Mouse (Mus musculus): ENCODE measurements around the gene Rcor2. TPM values are rescaled to one million over a fixed set of nuclear protein-coding genes. Genes with fewer than 3 reads are reported as not detected.

Gene Rcor2
- polyA plus RNA-seq, 1 experiment, result 19.6 TPM

DNA sequence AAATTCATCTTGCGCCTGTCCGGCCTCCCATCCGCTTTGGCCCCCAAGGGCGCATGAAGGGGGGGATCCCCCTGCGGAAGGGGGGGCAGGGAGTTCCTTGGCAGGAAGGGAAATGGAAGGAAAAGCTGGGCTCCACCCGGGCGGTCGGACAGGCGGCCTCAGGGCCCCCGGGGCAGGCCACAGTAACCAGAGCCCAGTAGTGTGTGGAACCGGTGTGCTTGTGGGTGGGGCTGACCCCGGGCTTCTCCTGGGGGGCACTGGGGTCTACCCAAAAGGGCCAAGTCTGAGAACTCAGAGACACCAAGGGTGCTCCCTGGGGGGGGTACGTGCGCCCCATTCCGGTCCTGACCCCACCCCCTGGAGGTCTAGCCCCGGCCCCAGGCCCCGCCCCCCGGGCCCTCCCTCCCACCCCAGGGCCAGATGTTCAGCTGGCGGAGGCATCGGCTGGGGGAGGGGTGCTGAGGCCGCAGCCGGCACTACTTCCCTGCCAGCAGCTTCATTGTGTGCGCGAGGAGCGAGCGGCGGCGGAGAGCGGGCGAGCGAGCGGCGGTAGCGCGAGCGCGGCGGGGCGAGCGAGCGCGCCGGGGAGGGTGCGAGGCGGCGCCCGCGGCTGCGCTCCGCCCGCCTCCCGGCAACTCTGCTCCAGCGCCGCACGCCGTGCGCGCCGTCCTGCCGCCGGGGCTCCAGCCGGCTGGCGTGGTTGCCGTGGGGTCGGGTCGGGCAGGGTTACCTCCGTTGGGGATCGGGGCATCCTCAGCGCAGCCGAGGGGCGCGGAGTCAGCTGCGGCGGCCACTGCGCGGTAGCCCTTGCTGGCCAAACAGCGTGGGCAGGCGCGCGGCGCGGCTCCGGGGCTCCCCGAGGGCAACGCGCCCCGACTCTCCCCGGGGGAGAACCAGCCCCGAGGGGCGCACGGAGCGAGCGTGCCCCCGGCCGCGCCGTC is 926 bp downstream of the Rcor2 start:
- TF ChIP-seq POLR2A (IDR thresholded peaks at IDR 0.05; ENCODE audit: borderline replicate concordance, control insufficient read depth, low read depth, low read length) (peak; percentile 34; the same call in 1 of the 2 replicates), CTCF (IDR thresholded peaks at IDR 0.05; ENCODE audit: control insufficient read depth, insufficient read depth, low read length) (no peak)
- Histone ChIP-seq H3K27ac (ENCODE audit: control insufficient read depth, insufficient read depth, low read depth, low read length, poor library complexity) (peak overlapping the region; percentile 54; the same call in 1 of the 2 replicates), H3K4me3 (replicated peaks; ENCODE audit: control insufficient read depth, low read depth, low read length) (peak overlapping the region; percentile 53), H3K4me1 (ENCODE audit: control insufficient read depth, insufficient read depth, low read length) (no peaks in the 10 kb centered on the region)
- WGBS, result 1% methylated on average over 86 of the region's 97 CpGs

DNA sequence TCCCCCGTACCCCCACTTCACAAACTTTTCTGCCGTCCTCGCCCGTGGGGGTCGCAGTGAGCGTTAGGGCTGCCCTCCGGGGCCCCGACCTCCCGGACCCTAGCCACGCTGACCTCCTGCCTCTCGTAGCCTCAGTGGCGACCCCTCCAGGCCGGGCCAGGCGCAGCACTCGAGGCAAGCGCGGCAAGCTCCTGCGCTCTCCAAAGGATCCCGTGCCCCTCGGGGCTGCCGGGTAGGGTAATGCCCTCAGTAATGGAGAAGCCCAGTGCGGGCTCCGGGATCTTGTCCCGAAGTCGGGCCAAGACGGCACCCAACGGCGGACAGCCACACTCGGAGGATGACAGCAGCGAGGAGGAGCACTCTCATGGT is 1.6 kb downstream of the Rcor2 start:
- peak; percentile 59 for TF ChIP-seq CTCF (IDR thresholded peaks at IDR 0.05; ENCODE audit: control insufficient read depth, insufficient read depth, low read length)
- no peak for TF ChIP-seq POLR2A (IDR thresholded peaks at IDR 0.05; ENCODE audit: borderline replicate concordance, control insufficient read depth, low read depth, low read length)
- H3K4me1 ChIP-seq (ENCODE audit: control insufficient read depth, insufficient read depth, low read length), result no peaks in the 10 kb centered on the region
- H3K4me3 ChIP-seq (replicated peaks; ENCODE audit: control insufficient read depth, low read depth, low read length), result peak overlapping the region; percentile 53
- H3K27ac ChIP-seq (ENCODE audit: control insufficient read depth, insufficient read depth, low read depth, low read length, poor library complexity), result peak overlapping the region; percentile 54; the same call in 1 of the 2 replicates
- under 1% methylated on average over 30 of the region's 30 CpGs for WGBS

DNA sequence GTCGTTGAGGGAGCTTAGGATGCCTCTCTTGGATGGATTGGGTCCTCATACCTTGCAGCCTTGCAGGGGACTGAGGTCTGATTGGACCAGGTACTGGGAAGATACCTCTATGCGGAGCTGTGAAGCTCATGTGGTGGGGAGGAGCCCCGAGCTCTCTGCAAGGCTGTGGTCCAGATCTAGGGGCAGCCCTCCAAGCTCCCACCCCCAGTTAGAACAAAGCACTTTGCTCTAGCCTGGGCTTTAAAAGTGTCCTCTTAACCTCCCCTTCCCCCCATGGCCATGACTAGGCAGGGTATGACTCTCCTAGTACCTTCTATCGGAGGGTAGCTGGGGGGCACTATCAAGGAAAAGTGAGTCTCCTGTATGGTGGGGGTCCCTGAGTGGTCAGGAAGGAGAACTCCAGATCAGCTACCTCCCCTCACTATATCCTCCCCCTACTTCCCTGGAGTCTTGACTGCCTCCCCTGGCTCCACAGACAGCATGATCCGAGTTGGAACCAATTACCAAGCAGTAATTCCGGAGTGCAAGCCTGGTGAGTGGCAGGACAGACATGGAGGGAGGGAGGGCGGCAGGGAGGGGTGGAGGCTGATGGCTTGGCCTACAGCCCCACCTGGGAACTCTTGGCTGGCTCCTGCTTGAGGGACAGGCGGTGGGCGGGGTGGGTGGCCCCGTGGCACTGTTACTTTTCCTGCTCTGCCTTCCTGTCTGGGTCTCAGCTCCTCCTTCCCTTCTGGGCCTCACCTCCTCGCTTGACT is 2.3 kb downstream of the Rcor2 start:
- Histone ChIP-seq H3K4me3 (replicated peaks; ENCODE audit: control insufficient read depth, low read depth, low read length) (peak overlapping the region; percentile 12), H3K4me1 (ENCODE audit: control insufficient read depth, insufficient read depth, low read length) (no peaks in the 10 kb centered on the region), H3K27ac (ENCODE audit: control insufficient read depth, insufficient read depth, low read depth, low read length, poor library complexity) (no peak overlapping the region)
- TF ChIP-seq POLR2A (IDR thresholded peaks at IDR 0.05; ENCODE audit: borderline replicate concordance, control insufficient read depth, low read depth, low read length), result no peak
- no peak for TF ChIP-seq CTCF (IDR thresholded peaks at IDR 0.05; ENCODE audit: control insufficient read depth, insufficient read depth, low read length)
- 15% methylated on average over 11 of the region's 11 CpGs for WGBS

- WGBS, result 80% methylated on average over 4 of the region's 4 CpGs
- H3K4me1 ChIP-seq (ENCODE audit: control insufficient read depth, insufficient read depth, low read length), result no peaks in the 10 kb centered on the region
Measured at GRCm38 (mm10) chr19:7273486-7273885, 6.4 kb downstream of the Rcor2 start.

GRCm38 (mm10) chr19:7274326-7274990 is 7.3 kb downstream of the Rcor2 start:
- Histone ChIP-seq H3K4me3 (replicated peaks; ENCODE audit: control insufficient read depth, low read depth, low read length) (no peak overlapping the region), H3K27ac (ENCODE audit: control insufficient read depth, insufficient read depth, low read depth, low read length, poor library complexity) (no peak overlapping the region), H3K4me1 (ENCODE audit: control insufficient read depth, insufficient read depth, low read length) (no peaks in the 10 kb centered on the region)
- no peak for TF ChIP-seq POLR2A (IDR thresholded peaks at IDR 0.05; ENCODE audit: borderline replicate concordance, control insufficient read depth, low read depth, low read length)
- no peak for TF ChIP-seq CTCF (IDR thresholded peaks at IDR 0.05; ENCODE audit: control insufficient read depth, insufficient read depth, low read length)
- 27% methylated on average over 12 of the region's 13 CpGs for WGBS

More at GRCm38 (mm10) chr19:7273486-7273885, 6.4 kb downstream of the Rcor2 start:
- no peak for TF ChIP-seq POLR2A (IDR thresholded peaks at IDR 0.05; ENCODE audit: borderline replicate concordance, control insufficient read depth, low read depth, low read length)
- TF ChIP-seq CTCF (IDR thresholded peaks at IDR 0.05; ENCODE audit: control insufficient read depth, insufficient read depth, low read length), result peak; percentile 25; the same call in 1 of the 2 replicates
- H3K4me3 ChIP-seq (replicated peaks; ENCODE audit: control insufficient read depth, low read depth, low read length), result no peak overlapping the region
- H3K27ac ChIP-seq (ENCODE audit: control insufficient read depth, insufficient read depth, low read depth, low read length, poor library complexity), result no peak overlapping the region

DNA sequence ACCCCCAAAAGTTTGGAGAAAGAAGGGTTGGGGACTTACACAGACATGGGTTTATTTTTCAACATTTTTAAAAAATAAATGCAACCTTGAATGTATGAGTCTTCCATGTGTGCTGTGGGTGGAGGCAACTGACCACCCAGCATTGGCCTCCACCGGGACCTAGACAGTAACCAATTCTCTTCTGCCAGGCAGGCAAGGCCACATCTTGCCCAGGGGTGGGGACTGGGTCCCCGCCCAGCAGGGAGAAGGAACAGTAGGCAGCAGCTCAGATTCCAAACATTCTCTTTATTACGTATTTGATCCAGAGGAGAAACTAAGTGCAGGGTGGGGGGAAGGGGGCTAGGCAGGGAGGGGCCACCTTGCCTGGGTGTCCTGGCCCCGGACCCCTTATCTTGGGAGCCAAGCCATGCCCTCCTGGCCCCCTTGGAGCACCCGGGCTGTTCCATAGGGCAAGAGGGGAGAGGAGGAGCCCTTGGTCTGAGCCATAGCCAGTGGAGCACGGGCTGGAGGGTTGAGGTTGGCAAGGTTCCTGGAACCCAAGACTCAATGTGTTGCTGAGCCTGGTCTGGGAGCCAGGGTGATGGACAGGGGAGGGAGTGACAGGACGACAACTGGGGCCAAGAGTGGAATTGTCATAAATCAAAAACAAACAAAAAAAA is 8.1 kb downstream of the Rcor2 start:
- no peak overlapping the region for H3K27ac ChIP-seq (ENCODE audit: control insufficient read depth, insufficient read depth, low read depth, low read length, poor library complexity)
- no peaks in the 10 kb centered on the region for H3K4me1 ChIP-seq (ENCODE audit: control insufficient read depth, insufficient read depth, low read length)
- TF ChIP-seq CTCF (IDR thresholded peaks at IDR 0.05; ENCODE audit: control insufficient read depth, insufficient read depth, low read length) (no peak), POLR2A (IDR thresholded peaks at IDR 0.05; ENCODE audit: borderline replicate concordance, control insufficient read depth, low read depth, low read length) (no peak)
- no peak overlapping the region for H3K4me3 ChIP-seq (replicated peaks; ENCODE audit: control insufficient read depth, low read depth, low read length)
- 62% methylated on average over 7 of the region's 7 CpGs for WGBS

- 72% methylated on average over 7 of the region's 7 CpGs for WGBS
- TF ChIP-seq CTCF (IDR thresholded peaks at IDR 0.05; ENCODE audit: control insufficient read depth, insufficient read depth, low read length) (no peak), POLR2A (IDR thresholded peaks at IDR 0.05; ENCODE audit: borderline replicate concordance, control insufficient read depth, low read depth, low read length) (no peak)
- Histone ChIP-seq H3K4me1 (ENCODE audit: control insufficient read depth, insufficient read depth, low read length) (no peaks in the 10 kb centered on the region), H3K27ac (ENCODE audit: control insufficient read depth, insufficient read depth, low read depth, low read length, poor library complexity) (no peak overlapping the region), H3K4me3 (replicated peaks; ENCODE audit: control insufficient read depth, low read depth, low read length) (no peak overlapping the region)
Measured at GRCm38 (mm10) chr19:7276053-7276659, 9.0 kb downstream of the Rcor2 start.

Measured in bone marrow, adult 2 months (tissue).